Mouse (Mus musculus) embryo, embryonic 10 days (tissue): ENCODE data around the gene Cyp2d10.

ENCODE experiments used
- DNase-seq: peaks from one replicate; pipeline ENCODE4 v3.0.0-alpha.2; 2015; ENCODE audit warnings: low spot score

Gene Cyp2d10

GRCm38 (mm10) chr15:82358431-82359260, 48.3 kb downstream of the Cyp2d10 start:
- no peak for DNase-seq

- peak; percentile 99 for DNase-seq
Measured at GRCm38 (mm10) chr15:82354126-82354945, 52.7 kb downstream of the Cyp2d10 start, which contains the start of gene Ndufa6. Ndufa6 (minus strand) TSS chr15:82354322.

GRCm38 (mm10) chr15:82353745-82354113, 53.3 kb downstream of the Cyp2d10 start:
- DNase-seq, result no peak

- DNase-seq, result no peak
Measured at GRCm38 (mm10) chr15:82353078-82353744, 53.8 kb downstream of the Cyp2d10 start.
